Mouse (Mus musculus) heart, embryonic 10.5 days (tissue): ENCODE results near the gene Ahcyl2. TPM values are rescaled to one million over a fixed set of nuclear protein-coding genes. Genes with fewer than 3 reads are reported as not detected.

Experiments used
- DNase-seq: peaks from one replicate; pipeline ENCODE4 v3.0.0-alpha.2; 2017; ENCODE audit warnings: low spot score
- H3K27ac ChIP-seq: fragments of 300-500 bp; sonication (generic); 2 replicates; pipeline ENCODE4 v1.5.1; 2016; ENCODE audit warnings: mild to moderate bottlenecking
- H3K27me3 ChIP-seq: fragments of 300-500 bp; sonication (generic); 2 replicates; pipeline ENCODE4 v1.6.1; 2016; ENCODE audit warnings: mild to moderate bottlenecking; ENCODE audit not compliant: poor library complexity, insufficient read depth, severe bottlenecking
- H3K36me3 ChIP-seq: fragments of 300-500 bp; sonication (generic); 2 replicates; pipeline ENCODE4 v1.6.1; 2016; ENCODE audit warnings: mild to moderate bottlenecking, moderate library complexity
- H3K4me1 ChIP-seq: fragments of 300-500 bp; sonication (generic); 2 replicates; pipeline ENCODE4 v1.6.1; 2016; ENCODE audit warnings: mild to moderate bottlenecking
- H3K4me3 ChIP-seq: fragments of 300-500 bp; sonication (generic); 2 replicates; pipeline ENCODE4 v1.5.1; 2016; ENCODE audit warnings: mild to moderate bottlenecking, moderate library complexity
- H3K9me3 ChIP-seq: fragments of 300-500 bp; sonication (generic); 2 replicates; pipeline ENCODE4 v1.6.1; 2016; ENCODE audit warnings: mild to moderate bottlenecking, moderate library complexity
- WGBS: fragments of 180-500 bp; shearing (Covaris S2); methylation state at CpG from one replicate; pipeline ENCODE4 v1.1.7; 2016; 5-methylcytosine and 5-hydroxymethylcytosine counted together
- polyA plus RNA-seq: library from polyadenylated mRNA; unstranded; fragments of >200 nt; fragmentation: Nextera tagmentation; extraction: Ambion mirVana; gene quantifications from 2 replicates; pipeline ENCODE4 v1.2.1, GENCODE M21; 2016

The Ahcyl2 gene
- polyA plus RNA-seq, 1 experiment from 2014 or later = 13.5 TPM

DNA sequence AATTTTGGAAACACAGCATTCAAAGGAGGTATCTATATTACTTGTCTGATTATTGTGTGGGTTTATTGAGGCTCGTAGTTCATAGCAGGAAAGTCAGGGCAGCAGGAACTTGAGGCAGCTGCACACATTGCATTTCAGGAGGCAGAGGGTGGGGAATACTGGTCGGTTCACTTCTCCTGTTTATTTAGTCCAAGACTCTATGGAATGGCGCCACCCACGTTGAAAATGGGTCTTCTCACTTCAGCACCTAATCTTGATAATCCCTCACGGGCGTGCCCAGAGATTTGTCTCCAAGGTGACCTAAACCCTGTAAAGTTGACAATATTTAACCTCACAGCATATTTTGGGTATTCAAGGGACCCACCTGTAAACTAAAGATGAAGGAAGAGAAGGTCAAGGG is 180.0 kb downstream of the Ahcyl2 start:
- Histone ChIP-seq H3K27me3 (no peaks in the 10 kb centered on the region), H3K27ac (no peak overlapping the region), H3K36me3 (no peaks in the 10 kb centered on the region; the same call in 1 of the 2 replicates), H3K4me3 (no peak overlapping the region), H3K4me1 (no peaks in the 10 kb centered on the region), H3K9me3 (no peaks in the 10 kb centered on the region)
- DNase-seq = no peak
- WGBS = 66% methylated on average over 6 of the region's 6 CpGs

DNA sequence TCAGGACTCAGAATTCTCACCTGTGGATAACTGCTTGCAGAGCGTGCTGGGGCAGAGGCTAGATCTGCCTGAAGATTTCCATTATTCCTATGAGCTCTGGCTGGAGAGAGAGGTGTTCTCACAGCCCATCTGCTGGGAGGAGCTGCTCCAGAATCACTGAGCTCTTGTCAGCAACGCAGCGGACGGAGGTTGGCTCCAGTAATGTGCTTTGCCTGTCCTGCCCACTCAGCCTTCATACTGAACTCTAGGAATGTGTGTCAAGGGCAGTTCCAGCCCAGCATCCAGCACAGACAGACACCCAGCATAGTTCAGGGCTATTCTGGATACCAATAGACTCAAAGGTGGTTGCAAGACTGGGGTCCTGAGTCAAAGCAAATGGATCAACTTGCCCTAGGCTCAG is 188.9 kb downstream of the Ahcyl2 start:
- Histone ChIP-seq H3K27ac (no peak overlapping the region), H3K4me1 (no peaks in the 10 kb centered on the region), H3K4me3 (no peak overlapping the region), H3K9me3 (no peaks in the 10 kb centered on the region), H3K36me3 (peaks cover 14% of the 10 kb centered on the region; the same call in 1 of the 2 replicates), H3K27me3 (no peaks in the 10 kb centered on the region)
- DNase-seq = no peak
- 75% methylated on average over 4 of the region's 4 CpGs for WGBS

DNA sequence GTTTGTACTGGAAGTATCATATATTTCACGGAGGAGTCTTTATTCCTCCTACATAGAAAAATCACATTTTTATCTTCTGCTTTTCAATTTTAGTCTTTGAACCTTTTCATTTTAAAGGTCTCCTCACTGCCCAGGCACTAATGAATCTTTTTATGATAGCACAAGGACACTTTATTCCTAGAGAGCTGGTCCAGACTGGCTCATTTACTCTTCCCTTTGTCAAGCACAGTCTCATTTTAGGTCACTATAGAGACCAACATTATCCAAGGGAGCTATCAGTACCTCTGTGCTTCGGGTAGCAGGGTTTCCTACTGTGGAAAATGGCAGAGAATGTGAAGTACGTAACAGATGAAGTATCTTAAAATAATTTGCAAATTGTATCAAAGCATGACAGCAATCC is 190.9 kb downstream of the Ahcyl2 start:
- H3K27me3 ChIP-seq = no peaks in the 10 kb centered on the region
- no peaks in the 10 kb centered on the region for H3K9me3 ChIP-seq
- no peak overlapping the region for H3K4me3 ChIP-seq
- no peaks in the 10 kb centered on the region for H3K4me1 ChIP-seq
- 80% methylated on average over 3 of the region's 3 CpGs for WGBS
- no peak for DNase-seq
- H3K36me3 ChIP-seq = peaks cover 14% of the 10 kb centered on the region; the same call in 1 of the 2 replicates
- H3K27ac ChIP-seq = no peak overlapping the region

DNA sequence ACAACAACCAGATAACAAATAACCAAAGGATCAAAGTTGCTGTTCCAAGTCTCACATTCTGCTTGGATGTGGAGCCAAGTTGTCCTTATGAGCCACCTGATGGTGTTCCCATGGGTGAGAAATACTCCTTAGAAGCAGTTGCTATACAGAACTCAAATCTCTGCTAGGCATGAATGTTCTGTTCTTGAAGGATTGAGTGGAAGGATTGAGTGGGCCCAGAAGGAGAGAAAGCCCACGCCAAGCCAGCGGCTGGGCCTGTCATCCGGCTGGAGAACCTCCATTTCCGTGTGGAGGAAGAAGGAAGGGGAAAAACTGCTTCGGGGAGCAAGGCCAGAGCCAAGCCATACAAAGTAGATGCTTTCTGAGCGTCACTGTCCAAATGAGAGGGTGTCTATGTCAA is 193.3 kb downstream of the Ahcyl2 start:
- DNase-seq = no peak
- WGBS = 80% methylated on average over 6 of the region's 6 CpGs
- H3K9me3 ChIP-seq = no peaks in the 10 kb centered on the region

More for the DNA sequence above, 193.3 kb downstream of the Ahcyl2 start:
- Histone ChIP-seq H3K27ac (no peak overlapping the region), H3K4me1 (no peaks in the 10 kb centered on the region), H3K27me3 (no peaks in the 10 kb centered on the region), H3K4me3 (no peak overlapping the region), H3K36me3 (peaks cover 14% of the 10 kb centered on the region; the same call in 1 of the 2 replicates)

Other genes starting within 250 kb of the Ahcyl2 start
- gene Irf5, start 241.4 kb upstream of the Ahcyl2 start, polyA plus RNA-seq = 22.1 and 24.9 TPM in 2 replicates
- 89.1 and 90.2 TPM in 2 replicates for gene Tnpo3, start 158.1 kb upstream of the Ahcyl2 start, polyA plus RNA-seq
- gene Tspan33, start 73.8 kb upstream of the Ahcyl2 start, polyA plus RNA-seq = 16.0 and 17.2 TPM in 2 replicates
- gene Smo, start 32.5 kb upstream of the Ahcyl2 start, polyA plus RNA-seq = 21.7 and 36.9 TPM in 2 replicates
- gene Strip2, start 149.0 kb downstream of the Ahcyl2 start, polyA plus RNA-seq = 7.3 and 19.5 TPM in 2 replicates